Mouse (Mus musculus) kidney, embryonic 15.5 days (tissue): ENCODE results near the gene Lgi1. TPM values are rescaled to one million over a fixed set of nuclear protein-coding genes. Genes with fewer than 3 reads are reported as not detected.

Experiments used
- ATAC-seq: fragments of 200-750 bp; cut with Nextera tagmentation; replicated peaks from 2 replicates; pipeline ENCODE4 v1.8.0; 2017; ENCODE audit warnings: moderate TSS enrichment; ENCODE audit not compliant: low FRiP score
- H3K27ac ChIP-seq: fragments of 300-500 bp; sonication (generic); 2 replicates; pipeline ENCODE4 v1.5.1; 2015; ENCODE audit warnings: mild to moderate bottlenecking, inconsistent platforms
- H3K27me3 ChIP-seq: fragments of 300-500 bp; sonication (generic); 2 replicates; pipeline ENCODE4 v1.6.1; 2015; ENCODE audit warnings: inconsistent platforms
- H3K36me3 ChIP-seq: fragments of 300-500 bp; sonication (generic); 2 replicates; pipeline ENCODE4 v1.6.1; 2015; ENCODE audit warnings: inconsistent platforms
- H3K4me1 ChIP-seq: fragments of 300-500 bp; sonication (generic); 2 replicates; pipeline ENCODE4 v1.6.1; 2015; ENCODE audit warnings: inconsistent platforms
- H3K4me2 ChIP-seq: fragments of 300-500 bp; sonication (generic); 2 replicates; pipeline ENCODE4 v1.6.1; 2015; ENCODE audit warnings: moderate library complexity, mild to moderate bottlenecking, inconsistent platforms
- H3K4me3 ChIP-seq: fragments of 300-500 bp; sonication (generic); replicated peaks from 2 replicates; pipeline ENCODE4 v1.5.1; 2015; ENCODE audit warnings: mild to moderate bottlenecking, inconsistent platforms
- H3K9ac ChIP-seq: fragments of 300-500 bp; sonication (generic); 2 replicates; pipeline ENCODE4 v1.6.1; 2015; ENCODE audit warnings: mild to moderate bottlenecking, inconsistent platforms
- H3K9me3 ChIP-seq: fragments of 300-500 bp; sonication (generic); replicated peaks from 2 replicates; pipeline ENCODE4 v1.6.1; 2016; ENCODE audit warnings: inconsistent platforms
- whole genome bisulfite sequencing: fragments of 180-500 bp; shearing (Covaris S2); methylation state at CpG from one replicate; pipeline ENCODE4 v1.1.7; 2015; ENCODE audit warnings: mixed read lengths; 5-methylcytosine and 5-hydroxymethylcytosine counted together
- polyA plus RNA-seq: library from polyadenylated mRNA; unstranded; fragments of >200 nt; fragmentation: Nextera tagmentation; extraction: Ambion mirVana; gene quantifications from 2 replicates; pipeline ENCODE4 v1.2.1, GENCODE M21; 2015

Lgi1 gene
- polyA plus RNA-seq, 1 experiment from 2014 or later = 2.8 TPM

- WGBS = 76% methylated on average over 10 of the region's 10 CpGs
- H3K4me3 ChIP-seq = no peak overlapping the region
Observed at GRCm38 (mm10) chr19:38354819-38355360, 90.6 kb downstream of the Lgi1 start.

GRCm38 (mm10) chr19:38356211-38356828, 92.0 kb downstream of the Lgi1 start:
- Histone ChIP-seq H3K4me1 (no peaks in the 10 kb centered on the region), H3K4me3 (no peak overlapping the region), H3K36me3 (no peaks in the 10 kb centered on the region), H3K27ac (no peak overlapping the region), H3K4me2 (no peak overlapping the region), H3K27me3 (peaks cover 14% of the 10 kb centered on the region), H3K9me3 (no peaks in the 10 kb centered on the region), H3K9ac (no peak overlapping the region)
- 61% methylated on average over 8 of the region's 8 CpGs for WGBS
- ATAC-seq = no peak

More at GRCm38 (mm10) chr19:38354819-38355360, 90.6 kb downstream of the Lgi1 start:
- H3K27ac ChIP-seq = no peak overlapping the region
- H3K9me3 ChIP-seq = no peaks in the 10 kb centered on the region
- ATAC-seq = no peak
- peaks cover 18% of the 10 kb centered on the region for H3K27me3 ChIP-seq
- no peak overlapping the region for H3K9ac ChIP-seq
- H3K4me2 ChIP-seq = no peak overlapping the region
- H3K4me1 ChIP-seq = no peaks in the 10 kb centered on the region
- no peaks in the 10 kb centered on the region for H3K36me3 ChIP-seq

GRCm38 (mm10) chr19:38357956-38358623, 93.8 kb downstream of the Lgi1 start:
- Histone ChIP-seq H3K4me3 (no peak overlapping the region), H3K27ac (no peak overlapping the region), H3K9ac (no peak overlapping the region), H3K4me1 (no peaks in the 10 kb centered on the region), H3K36me3 (no peaks in the 10 kb centered on the region), H3K4me2 (no peak overlapping the region), H3K9me3 (no peaks in the 10 kb centered on the region), H3K27me3 (peaks cover 6% of the 10 kb centered on the region; the same call in 1 of the 2 replicates)
- WGBS = 31% methylated on average over 9 of the region's 9 CpGs
- ATAC-seq = no peak

GRCm38 (mm10) chr19:38359287-38359686, 95.0 kb downstream of the Lgi1 start:
- Histone ChIP-seq H3K4me2 (no peak overlapping the region), H3K27me3 (no peaks in the 10 kb centered on the region; the same call in 1 of the 2 replicates), H3K9ac (no peak overlapping the region), H3K4me3 (no peak overlapping the region), H3K36me3 (no peaks in the 10 kb centered on the region), H3K9me3 (no peaks in the 10 kb centered on the region), H3K27ac (no peak overlapping the region), H3K4me1 (peaks cover 6% of the 10 kb centered on the region)
- ATAC-seq = no peak
- WGBS = 83% methylated on average over 1 of the region's 1 CpGs

Other genes starting within 250 kb of the Lgi1 start
- 13.6 and 16.5 TPM in 2 replicates for gene Myof, start 221.0 kb upstream of the Lgi1 start, polyA plus RNA-seq
- 29.6 and 30.0 TPM in 2 replicates for gene Cep55, start 209.5 kb upstream of the Lgi1 start, polyA plus RNA-seq
- gene Ffar4, start 167.5 kb upstream of the Lgi1 start, polyA plus RNA-seq = 1.4 and 1.7 TPM in 2 replicates
- 13.8 and 24.7 TPM in 2 replicates for gene Rbp4, start 139.3 kb upstream of the Lgi1 start, polyA plus RNA-seq
- gene Pde6c, start 131.8 kb upstream of the Lgi1 start, polyA plus RNA-seq = 0.06 TPM in 1 of 2 replicates, not detected in the other
- gene Fra10ac1, start 40.4 kb upstream of the Lgi1 start, polyA plus RNA-seq = 38.6 and 39.6 TPM in 2 replicates
- gene Slc35g1, start 131.4 kb downstream of the Lgi1 start, polyA plus RNA-seq = 6.6 and 7.6 TPM in 2 replicates
- 3.6 and 3.9 TPM in 2 replicates for gene Plce1, start 216.6 kb downstream of the Lgi1 start, polyA plus RNA-seq